Mouse (Mus musculus) intestine, postnatal 0 days (tissue): ENCODE measurements at regions not wholly inside any gene's neighbourhood (a gene's known extent, or its start where the extent isn't known, plus 50 kb on each side); places are given as distances from the start of the nearest gene placed in this dataset.

ENCODE experiments used
- ATAC-seq: fragments of 200-750 bp; cut with Nextera tagmentation; 2 replicates; pipeline ENCODE4 v1.8.0; 2017; ENCODE audit warnings: mild to moderate bottlenecking, moderate TSS enrichment, moderate library complexity
- H3K27ac ChIP-seq: fragments of 300-500 bp; sonication (generic); 2 replicates; pipeline ENCODE4 v1.5.1; 2014; ENCODE audit warnings: mild to moderate bottlenecking, low read depth, low read length, moderate library complexity
- H3K27me3 ChIP-seq: fragments of 300-500 bp; sonication (generic); replicated peaks from 2 replicates; pipeline ENCODE4 v1.6.1; 2014; ENCODE audit warnings: low read length, mixed read lengths; ENCODE audit not compliant: control insufficient read depth, insufficient read depth
- H3K36me3 ChIP-seq: fragments of 300-500 bp; sonication (generic); 2 replicates; pipeline ENCODE4 v1.6.1; 2014; ENCODE audit warnings: mild to moderate bottlenecking, moderate library complexity; ENCODE audit not compliant: control insufficient read depth, insufficient read depth
- H3K4me1 ChIP-seq: fragments of 300-500 bp; sonication (generic); replicated peaks from 2 replicates; pipeline ENCODE4 v1.6.1; 2014; ENCODE audit warnings: antibody characterized with exemption, low read length, mixed read lengths; ENCODE audit not compliant: control insufficient read depth, insufficient read depth
- H3K4me2 ChIP-seq: fragments of 300-500 bp; sonication (generic); replicated peaks from 2 replicates; pipeline ENCODE4 v1.6.1; 2014; ENCODE audit warnings: low read depth, mild to moderate bottlenecking, moderate library complexity
- H3K4me3 ChIP-seq: fragments of 300-500 bp; sonication (generic); 2 replicates; pipeline ENCODE4 v1.5.1; 2014; ENCODE audit warnings: low read depth, low read length
- H3K9ac ChIP-seq: fragments of 300-500 bp; sonication (generic); 2 replicates; pipeline ENCODE4 v1.6.1; 2014; ENCODE audit warnings: mild to moderate bottlenecking, low read depth, low read length
- H3K9me3 ChIP-seq: fragments of 300-500 bp; sonication (generic); 2 replicates; pipeline ENCODE4 v1.6.1; 2016; ENCODE audit warnings: mixed run types; ENCODE audit not compliant: control insufficient read depth
- CTCF ChIP-seq: sonication (generic); IDR thresholded peaks from 2 replicates; pipeline ENCODE4 v1.5.1; 2016; ENCODE audit warnings: low read depth, mild to moderate bottlenecking, control low read depth, antibody characterized with exemption, moderate library complexity
- WGBS: fragments of 180-500 bp; shearing (Covaris S2); extraction: QIAGEN DNeasy Blood & Tissue Kit; methylation state at CpG from one replicate; pipeline ENCODE4 v1.1.7; 2014; 5-methylcytosine and 5-hydroxymethylcytosine counted together

- ATAC-seq, result no peak
- Histone ChIP-seq H3K27ac (no peak overlapping the region), H3K4me3 (no peak overlapping the region), H3K4me2 (no peak overlapping the region), H3K36me3 (no peaks in the 10 kb centered on the region), H3K4me1 (no peaks in the 10 kb centered on the region), H3K9ac (no peak overlapping the region), H3K27me3 (no peaks in the 10 kb centered on the region), H3K9me3 (no peaks in the 10 kb centered on the region)
- 66% methylated on average over 1 of the region's 1 CpGs for WGBS
- TF ChIP-seq CTCF, result no peak
Observed at GRCm38 (mm10) chr3:42235515-42235914, 493.1 kb downstream of the D3Ertd751e start.
